In genomic region chr5:128144799-128145198, GRCm38 (mm10) we compare ENCODE assay signal across 12 mouse cellular contexts.
"Had no signal": no experiment of that assay in that cellular context is flagged by ENCODE, and none has a peak within 500 bp of the region (broad histone marks: within the 10 kb centered on the region; RNA-seq: fewer than 3 reads in every experiment).

No protein-coding gene starts in this region.

- ATAC-seq: intestine, postnatal 0 days; lung, postnatal 0 days; midbrain, embryonic 13.5 days had no signal

- H3K9ac ChIP-seq: liver, embryonic 15.5 days; midbrain, embryonic 13.5 days had no signal

- H3K27me3 ChIP-seq: liver, embryonic 15.5 days; midbrain, embryonic 13.5 days had no signal

- H3K36me3 ChIP-seq: limb, embryonic 10.5 days; liver, embryonic 15.5 days; midbrain, embryonic 13.5 days had no signal

- H3K27ac ChIP-seq: limb, embryonic 10.5 days; liver, embryonic 15.5 days; midbrain, embryonic 13.5 days; stomach, postnatal 0 days had no signal

- DNase-seq: kidney, postnatal 10 days; lung, adult 2 months; lung, postnatal 36 days; thymus, adult 18-20 months; thymus, postnatal 14 days had no signal

- H3K9me3 ChIP-seq: limb, embryonic 10.5 days; liver, embryonic 15.5 days; midbrain, embryonic 13.5 days had no signal

- H3K4me3 ChIP-seq: limb, embryonic 10.5 days; liver, embryonic 15.5 days; midbrain, embryonic 13.5 days had no signal

- H3K4me1 ChIP-seq: limb, embryonic 10.5 days; liver, embryonic 15.5 days; midbrain, embryonic 13.5 days had no signal

- H3K4me2 ChIP-seq: liver, embryonic 11.5 days; liver, embryonic 15.5 days; midbrain, embryonic 13.5 days had no signal
